ENCODE assay signal across 17 mouse cellular contexts in genomic region chr11:35350968-35351367, GRCm38 (mm10).
DNase-seq lines count a peak whose midpoint lies in the region; ATAC-seq and TF ChIP-seq lines count a peak whose summit lies in the region.
"Had no signal": no experiment of that assay in that cellular context is flagged by ENCODE, and none has a peak within 500 bp of the region (broad histone marks: within the 10 kb centered on the region; RNA-seq: fewer than 3 reads in every experiment).

No protein-coding gene starts in this region.

- peaks cover 43% of the 10 kb centered on the region for H3K4me1 ChIP-seq in limb, embryonic 11.5 days (ENCODE audit: control insufficient read depth, insufficient read depth, low read length)
- H3K4me1 ChIP-seq in hindbrain, embryonic 16.5 days (ENCODE audit: control insufficient read depth, insufficient read depth, low read depth, low read length): no peaks in the 10 kb centered on the region

- H3K27me3 ChIP-seq in limb, embryonic 11.5 days (ENCODE audit: control insufficient read depth, insufficient read depth, low read length): no peaks in the 10 kb centered on the region
- H3K27me3 ChIP-seq in hindbrain, embryonic 16.5 days (replicated peaks; ENCODE audit: control insufficient read depth, insufficient read depth, low read length): no peaks in the 10 kb centered on the region
- H3K27me3 ChIP-seq: embryonic facial prominence, embryonic 15.5 days had no signal

- H3K27ac ChIP-seq in layer of hippocampus, adult 2 months: peak overlapping the region; percentile 67
- H3K27ac ChIP-seq in limb, embryonic 11.5 days (replicated peaks; ENCODE audit: low read depth, low read length): peak overlapping the region; percentile 67; the same call in 1 of the 2 replicates
- no peak overlapping the region for H3K27ac ChIP-seq in hindbrain, embryonic 16.5 days (ENCODE audit: low read depth, low read length)
- H3K27ac ChIP-seq: embryonic facial prominence, embryonic 15.5 days had no signal

- H3K4me2 ChIP-seq in limb, embryonic 11.5 days (ENCODE audit: low read depth, severe bottlenecking): no peak overlapping the region
- H3K4me2 ChIP-seq in hindbrain, embryonic 16.5 days (ENCODE audit: low read length): no peak overlapping the region
- H3K4me2 ChIP-seq: embryonic facial prominence, embryonic 15.5 days; heart, embryonic 11.5 days had no signal

- H3K9ac ChIP-seq in limb, embryonic 11.5 days (ENCODE audit: low read length): no peak overlapping the region
- no peak overlapping the region for H3K9ac ChIP-seq in hindbrain, embryonic 16.5 days (ENCODE audit: low read depth, low read length)
- H3K9ac ChIP-seq: embryonic facial prominence, embryonic 15.5 days had no signal

- ATAC-seq in limb, embryonic 11.5 days (ENCODE audit: insufficient number of reproducible peaks, low FRiP score, low TSS enrichment, low read depth): peak; percentile 31; the same call in 1 of the 2 replicates
- no peak for ATAC-seq in hindbrain, embryonic 16.5 days
- ATAC-seq: intestine, postnatal 0 days had no signal

- H3K9me3 ChIP-seq in limb, embryonic 11.5 days (ENCODE audit: control insufficient read depth, low read length): no peaks in the 10 kb centered on the region
- no peaks in the 10 kb centered on the region for H3K9me3 ChIP-seq in hindbrain, embryonic 16.5 days (ENCODE audit: control insufficient read depth, low read length)
- H3K9me3 ChIP-seq: embryonic facial prominence, embryonic 15.5 days had no signal

- 4% methylated on average over 4 of the region's 4 CpGs for WGBS in limb, embryonic 11.5 days
- 30% methylated on average over 4 of the region's 4 CpGs for WGBS in hindbrain, embryonic 16.5 days

- no peak overlapping the region for H3K4me3 ChIP-seq in layer of hippocampus, adult 2 months
- H3K4me3 ChIP-seq in limb, embryonic 11.5 days (ENCODE audit: low read depth, low read length): no peak overlapping the region
- no peak overlapping the region for H3K4me3 ChIP-seq in hindbrain, embryonic 16.5 days (ENCODE audit: low read length)
- H3K4me3 ChIP-seq: embryonic facial prominence, embryonic 15.5 days had no signal

- DNase-seq in layer of hippocampus, adult 2 months (ENCODE audit: low spot score in 2 of 2): no peak
- no peak for DNase-seq in layer of hippocampus, adult 9-11 months
- DNase-seq in NIH3T3 (ENCODE audit: low read depth): peak; percentile 43
- peak; percentile 28 for DNase-seq in embryo, embryonic 10.5 days (ENCODE audit: low spot score)
- peak; percentile 50 for DNase-seq in limb, embryonic 11.5 days (ENCODE audit: low spot score)
- DNase-seq in cerebellum, postnatal 36 days: no peak
- DNase-seq: adrenal gland, postnatal 14 days; cerebellum, adult 9-10 months; kidney, postnatal 36 days; liver; lung, postnatal 4 days; midbrain, embryonic 14.5 days; thymus, postnatal 14 days had no signal

- TF ChIP-seq CTCF in layer of hippocampus, adult 2 months (conservative IDR thresholded peaks at IDR 0.05): no peak

- no peaks in the 10 kb centered on the region for H3K36me3 ChIP-seq in limb, embryonic 11.5 days (ENCODE audit: control insufficient read depth, insufficient read depth, low read length)
- no peaks in the 10 kb centered on the region for H3K36me3 ChIP-seq in hindbrain, embryonic 16.5 days (ENCODE audit: control insufficient read depth, insufficient read depth, low read length)
- H3K36me3 ChIP-seq: embryonic facial prominence, embryonic 15.5 days had no signal

Comparison
In these comparisons a context has a peak if more than half of its experiments do, and no peak if none do; other contexts are left out.
1. DNase-seq: peak in NIH3T3 (single experiment), embryo, embryonic 10.5 days (single experiment) and limb, embryonic 11.5 days (single experiment); none in layer of hippocampus, adult 2 months (0 of 2), layer of hippocampus, adult 9-11 months (single experiment) and cerebellum, postnatal 36 days (0 of 2).